Mouse (Mus musculus): ENCODE measurements at regions not wholly inside any gene's neighbourhood (a gene's known extent, or its start where the extent isn't known, plus 50 kb on each side); places are given as distances from the start of the nearest gene placed in this dataset.
"Not testable (repeated sequence)": the region's sequence is repeated elsewhere in the genome, so short reads cannot be mapped to it uniquely, and the experiment has no call there.

DNA sequence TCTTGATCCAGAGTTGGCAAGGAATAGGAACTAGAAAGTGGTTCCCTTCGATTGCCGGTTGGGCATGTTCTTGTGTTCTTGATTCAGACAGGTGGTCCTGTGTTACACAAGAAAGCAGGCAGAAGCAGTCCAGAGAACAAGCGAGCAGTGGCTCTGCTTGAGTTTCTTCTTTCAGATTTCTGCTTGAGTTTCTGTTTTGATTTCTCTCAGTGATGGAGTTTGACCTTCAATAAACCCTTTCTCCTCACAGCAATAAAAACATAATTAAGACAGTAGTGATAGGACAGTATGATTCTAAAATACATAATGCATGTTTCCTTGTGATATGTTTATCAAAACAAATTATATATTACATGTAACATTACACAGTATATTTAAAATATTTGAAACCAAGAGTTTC, 59.1 kb downstream of the Klf6 start:
- DNase-seq: no peak

GRCm38 (mm10) chr13:5931433-5931832, 70.2 kb downstream of the Klf6 start:
- no peak for DNase-seq

DNA sequence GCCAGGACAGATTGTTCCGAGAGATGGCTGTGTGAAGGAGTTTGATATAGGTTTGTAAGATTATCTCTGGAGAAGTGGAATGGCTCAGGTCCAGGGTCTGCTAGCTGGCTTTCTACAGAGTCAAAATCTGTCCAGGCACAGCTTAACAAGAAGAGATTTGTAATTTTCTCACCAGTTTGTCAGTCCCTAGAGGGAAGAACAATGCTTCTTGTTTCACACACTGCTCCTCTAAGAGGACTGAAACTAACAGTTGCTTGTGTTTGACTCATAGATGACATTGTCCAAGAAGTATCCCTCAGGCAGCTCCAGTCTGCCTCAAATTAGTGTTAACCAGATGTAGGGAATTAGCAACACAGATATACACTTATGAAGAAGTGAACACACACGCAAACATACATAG, 76.2 kb downstream of the Klf6 start:
- no peak for DNase-seq

DNA sequence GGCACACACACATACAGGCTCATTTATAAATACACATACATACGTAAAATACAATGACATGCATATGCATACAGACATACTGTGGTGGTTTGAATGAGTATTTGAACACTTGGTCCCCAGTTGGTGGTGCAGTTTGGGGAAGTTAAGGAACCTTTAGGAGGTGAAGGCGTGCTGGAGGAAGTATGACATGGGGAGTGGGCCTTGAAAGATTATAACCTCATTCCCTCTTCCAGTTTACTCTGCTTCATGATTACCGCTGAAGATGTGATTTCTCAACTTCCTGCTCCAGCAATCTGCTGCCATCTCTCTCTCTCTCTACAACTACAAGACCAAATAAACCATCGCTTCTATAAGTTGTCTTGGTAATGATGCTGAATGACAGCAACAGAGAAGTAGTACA, 76.7 kb downstream of the Klf6 start:
- no peak for DNase-seq

GRCm38 (mm10) chr13:5939368-5939767, 78.1 kb downstream of the Klf6 start:
- no peak for DNase-seq

- no peak for DNase-seq
These were observed 91.6 kb downstream of the Klf6 start for GRCm38 (mm10) chr13:5952863-5953262.

GRCm38 (mm10) chr13:5955121-5955520, 93.8 kb downstream of the Klf6 start:
- not testable (repeated sequence) for DNase-seq

DNA sequence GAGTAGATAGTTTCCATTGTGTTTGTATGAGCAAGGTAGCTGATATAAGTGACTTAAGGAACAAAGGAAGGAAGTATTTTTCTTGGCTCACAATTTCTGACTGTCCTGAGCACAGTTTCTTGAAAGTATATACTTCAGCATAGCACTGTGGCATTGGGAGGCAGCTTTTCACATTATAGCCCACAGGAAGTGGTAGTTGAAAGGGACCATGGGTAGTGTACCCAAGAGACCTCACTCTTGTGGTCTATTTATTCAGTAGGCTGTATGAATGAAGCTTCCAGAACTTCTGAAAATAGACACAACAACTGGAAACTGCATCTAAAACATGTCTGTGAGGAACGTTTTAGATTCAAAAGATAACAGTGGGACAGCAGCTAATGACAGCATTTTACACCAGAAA, 94.9 kb downstream of the Klf6 start:
- DNase-seq: no peak

DNA sequence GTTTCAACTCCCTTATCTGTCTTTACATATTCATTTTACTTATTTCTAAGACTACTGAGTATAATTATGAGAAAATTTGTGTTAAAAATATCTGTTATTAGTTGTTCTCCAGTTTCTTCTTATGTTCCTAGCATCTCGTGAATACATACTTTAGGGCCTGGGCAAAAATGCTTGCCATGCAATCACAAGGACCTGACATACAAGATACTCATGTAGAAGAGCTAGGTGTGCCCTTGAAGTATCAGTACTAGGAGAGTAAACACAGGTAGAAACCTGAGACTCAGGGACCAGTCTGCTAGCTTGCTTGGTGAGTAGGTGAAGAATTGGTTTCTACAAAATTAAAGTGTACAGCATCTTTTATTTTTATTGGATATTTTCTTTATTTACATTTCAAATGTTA, 101.7 kb downstream of the Klf6 start:
- DNase-seq: no peak

DNA sequence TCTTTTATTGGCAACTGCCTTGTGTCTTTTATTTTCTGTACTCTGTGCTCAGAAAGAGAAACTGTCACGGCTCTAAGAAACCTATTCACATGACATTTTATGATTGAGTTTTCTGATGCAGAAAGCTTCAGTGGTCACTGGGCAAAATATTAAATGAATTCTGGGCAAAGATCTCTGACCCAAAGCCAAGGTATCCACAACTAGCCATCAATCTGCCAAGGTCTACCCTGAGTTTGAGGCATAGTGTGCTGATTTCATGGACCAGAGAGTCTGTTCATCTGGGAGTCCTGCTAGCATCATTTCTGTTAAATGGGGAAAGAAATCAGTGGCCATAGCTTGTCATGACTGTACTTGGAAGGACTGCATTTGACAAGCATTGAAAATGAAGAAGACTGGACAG, 103.3 kb downstream of the Klf6 start:
- DNase-seq: no peak

- no peak for DNase-seq
These were observed 117.3 kb downstream of the Klf6 start for GRCm38 (mm10) chr13:5978615-5979014.

GRCm38 (mm10) chr13:5987491-5987890, 126.2 kb downstream of the Klf6 start:
- DNase-seq: no peak

DNA sequence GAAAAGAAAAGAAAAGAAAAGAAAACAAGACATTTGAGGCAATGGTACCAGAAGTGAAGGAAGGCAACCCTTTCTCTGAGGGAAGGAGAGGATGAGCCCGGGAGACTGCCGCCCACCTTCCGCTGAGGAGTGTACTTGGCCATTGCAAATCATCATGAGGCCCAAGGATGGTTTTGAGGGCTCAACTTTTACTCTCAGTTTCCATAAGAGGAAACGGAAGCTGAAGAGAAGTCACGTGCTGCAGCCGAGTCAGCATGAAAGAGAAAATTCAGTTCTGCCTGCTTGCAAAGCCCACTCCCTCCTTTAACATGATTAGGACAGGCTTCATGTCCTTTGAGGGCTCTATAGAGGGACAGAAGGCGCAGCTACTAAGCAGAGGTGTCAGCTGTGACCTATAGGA, 127.1 kb downstream of the Klf6 start:
- DNase-seq: no peak

- DNase-seq: no peak
These were observed 139.4 kb downstream of the Klf6 start for GRCm38 (mm10) chr13:6000559-6001217.

DNA sequence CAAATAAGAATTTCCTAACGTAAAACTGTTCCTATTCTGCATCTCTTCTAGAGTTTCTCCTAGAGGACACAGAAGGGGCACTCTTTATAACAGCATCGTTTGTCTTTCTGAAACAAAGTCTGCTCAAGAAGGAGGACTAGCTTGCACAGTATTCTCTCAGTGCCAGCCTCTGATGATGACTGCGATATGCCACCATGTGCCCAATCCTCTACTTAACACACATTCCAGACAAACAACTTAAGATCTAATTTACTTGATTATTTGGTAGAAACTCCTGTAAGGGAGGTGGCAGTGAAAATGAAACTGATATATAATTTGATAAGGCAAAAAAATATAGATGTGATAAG, 139.9 kb downstream of the Klf6 start:
- no peak for DNase-seq

DNA sequence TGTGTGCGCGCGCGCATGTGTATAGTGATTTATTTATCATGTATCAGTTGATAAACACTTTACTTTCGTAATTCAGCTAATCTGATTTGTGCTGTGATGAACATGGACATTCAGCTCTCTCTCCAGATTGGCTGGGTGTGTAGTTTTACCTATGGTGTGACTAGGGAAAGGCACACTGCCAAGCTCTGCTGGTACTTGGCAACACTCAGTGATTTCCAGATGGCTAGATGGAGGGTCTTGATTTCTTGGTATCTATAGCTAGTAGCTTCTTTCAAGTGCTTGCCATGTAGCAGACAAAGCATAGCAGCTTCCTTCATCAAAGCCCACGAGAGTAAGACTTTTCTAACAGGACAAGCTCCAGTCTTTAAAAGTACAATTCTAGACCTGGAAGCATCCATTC, 144.6 kb downstream of the Klf6 start:
- DNase-seq: no peak

DNA sequence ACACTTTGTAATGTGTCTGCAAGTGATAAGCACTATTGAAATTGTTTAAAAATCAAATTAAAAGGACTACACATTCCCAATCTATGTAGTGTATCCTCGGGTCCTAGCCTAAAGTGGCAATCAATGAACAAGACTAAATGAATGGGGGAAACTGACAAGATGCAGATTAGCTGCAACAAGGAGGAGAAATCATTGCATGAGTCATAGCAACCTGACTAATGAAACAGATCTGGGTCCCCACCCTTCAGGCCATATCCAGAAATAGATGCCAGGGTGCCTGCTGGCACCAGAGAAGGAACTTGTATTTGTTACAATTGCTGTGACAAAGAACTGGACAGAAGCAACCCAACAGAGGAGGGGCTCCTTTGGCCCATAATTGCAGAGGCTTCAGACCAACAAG, 148.4 kb downstream of the Klf6 start:
- DNase-seq: no peak

GRCm38 (mm10) chr13:6027207-6027606, 165.9 kb downstream of the Klf6 start:
- DNase-seq: no peak

- no peak for DNase-seq
These were observed 167.6 kb downstream of the Klf6 start for GRCm38 (mm10) chr13:6028878-6029277.

- no peak for DNase-seq
These were observed 168.2 kb downstream of the Klf6 start for GRCm38 (mm10) chr13:6029461-6029860.

- no peak for DNase-seq
These were observed 168.8 kb downstream of the Klf6 start for GRCm38 (mm10) chr13:6030128-6030527.

GRCm38 (mm10) chr13:6040132-6040531, 178.8 kb downstream of the Klf6 start:
- DNase-seq: no peak

DNA sequence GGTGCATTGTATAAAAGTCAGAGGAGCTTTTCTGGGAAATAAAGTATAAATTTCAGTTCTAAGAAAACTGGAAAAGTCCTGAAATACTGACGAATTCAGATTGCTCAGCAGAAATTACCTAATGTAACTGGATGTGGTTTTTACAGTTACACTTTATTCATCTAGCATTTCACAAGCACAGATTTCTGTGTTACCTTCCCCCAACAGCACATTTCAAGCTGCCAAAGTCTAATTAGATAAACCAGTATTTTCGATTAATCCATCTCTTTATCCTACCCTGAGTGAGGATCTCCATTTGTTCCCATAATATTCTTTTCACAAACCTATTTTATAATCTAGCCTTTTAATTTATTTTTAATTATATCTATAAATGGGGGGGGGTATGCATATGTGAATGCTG, 179.4 kb downstream of the Klf6 start:
- no peak for DNase-seq

GRCm38 (mm10) chr13:6042495-6042894, 181.2 kb downstream of the Klf6 start:
- no peak for DNase-seq

DNA sequence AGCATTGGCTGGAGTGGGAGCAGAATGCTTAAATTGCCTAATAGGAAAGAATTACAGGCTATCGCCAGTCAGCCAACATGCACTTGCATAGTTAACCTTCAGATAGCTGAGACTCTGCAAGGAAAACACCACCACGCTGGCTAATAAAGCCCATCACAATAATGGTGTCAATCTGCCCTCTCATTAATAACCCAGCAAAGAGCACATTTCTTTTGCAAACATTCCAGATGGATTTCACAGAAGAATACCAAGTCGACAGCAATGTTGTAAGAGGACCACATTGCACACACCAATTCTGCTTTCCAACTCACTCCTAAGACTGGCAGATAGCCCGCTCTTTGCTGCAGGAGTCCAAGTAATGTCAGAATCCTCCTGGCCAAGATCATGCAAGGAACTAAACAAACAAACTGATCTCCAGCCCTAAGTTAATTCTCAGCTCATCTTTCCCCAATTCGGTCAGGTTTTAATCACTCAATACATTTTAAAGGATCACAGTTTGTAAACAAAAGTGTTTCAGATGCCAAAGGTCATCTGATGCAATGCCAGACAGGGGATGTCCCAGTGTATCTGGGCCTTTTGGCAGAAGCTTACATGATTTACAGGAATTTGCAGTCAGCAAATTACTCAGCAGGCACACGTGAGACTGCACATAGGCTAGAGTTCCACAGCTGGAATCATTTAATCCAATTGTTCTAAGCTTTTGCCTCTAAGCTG, 198.4 kb downstream of the Klf6 start:
- DNase-seq: no peak
